9 mouse cellular contexts compared by ENCODE assay signal in genomic region chr11:101211970-101212369, GRCm38 (mm10). TPM values are rescaled to one million over a fixed set of nuclear protein-coding genes. Genes with fewer than 3 reads are reported as not detected.
DNase-seq lines count a peak whose midpoint lies in the region; ATAC-seq and TF ChIP-seq lines count a peak whose summit lies in the region.
"Had no signal": no experiment of that assay in that cellular context is flagged by ENCODE, and none has a peak within 500 bp of the region (broad histone marks: within the 10 kb centered on the region; RNA-seq: fewer than 3 reads in every experiment).

No protein-coding gene starts in this region.

- H3K9ac ChIP-seq in forebrain, embryonic 14.5 days (ENCODE audit: low read length) = no peak overlapping the region
- no peak overlapping the region for H3K9ac ChIP-seq in embryonic facial prominence, embryonic 14.5 days (ENCODE audit: low read depth, low read length)
- H3K9ac ChIP-seq in kidney, embryonic 15.5 days = no peak overlapping the region
- no peak overlapping the region for H3K9ac ChIP-seq in neural tube, embryonic 11.5 days (ENCODE audit: low read length)
- no peak overlapping the region for H3K9ac ChIP-seq in forebrain, embryonic 16.5 days (replicated peaks; ENCODE audit: low read depth, low read length)

- TF ChIP-seq CTCF in thymus, adult 2 months (IDR thresholded peaks at IDR 0.05; ENCODE audit: borderline replicate concordance, control insufficient read depth, extremely low read depth, insufficient read depth, low read length, poor library complexity) = no peak

- H3K9me3 ChIP-seq in forebrain, embryonic 14.5 days (replicated peaks; ENCODE audit: control insufficient read depth, low read length) = no peaks in the 10 kb centered on the region
- no peaks in the 10 kb centered on the region for H3K9me3 ChIP-seq in forebrain, embryonic 10.5 days
- H3K9me3 ChIP-seq in embryonic facial prominence, embryonic 14.5 days (ENCODE audit: control insufficient read depth, low read length) = no peaks in the 10 kb centered on the region
- no peaks in the 10 kb centered on the region for H3K9me3 ChIP-seq in kidney, embryonic 15.5 days (replicated peaks)
- H3K9me3 ChIP-seq in neural tube, embryonic 11.5 days (ENCODE audit: control insufficient read depth, low read length) = no peaks in the 10 kb centered on the region
- no peaks in the 10 kb centered on the region for H3K9me3 ChIP-seq in forebrain, embryonic 16.5 days (ENCODE audit: control insufficient read depth, low read length)
- H3K9me3 ChIP-seq: megakaryocyte, embryonic 14.5 days had no signal

- peak; percentile 48; the same call in 1 of the 2 replicates for ATAC-seq in forebrain, embryonic 14.5 days
- peak; percentile 79 for ATAC-seq in embryonic facial prominence, embryonic 14.5 days (ENCODE audit: low read depth)
- ATAC-seq in kidney, embryonic 15.5 days (replicated peaks; ENCODE audit: low FRiP score) = 0 out of 2 replicates have a peak, but pooled peaks have one; percentile 64
- no peak for ATAC-seq in neural tube, embryonic 11.5 days (ENCODE audit: insufficient read depth, low FRiP score, low TSS enrichment)
- ATAC-seq in forebrain, embryonic 16.5 days = no peak

- H3K27ac ChIP-seq in forebrain, embryonic 14.5 days (ENCODE audit: low read depth, low read length) = no peak overlapping the region
- H3K27ac ChIP-seq in forebrain, embryonic 10.5 days = no peak overlapping the region
- no peak overlapping the region for H3K27ac ChIP-seq in thymus, adult 2 months (ENCODE audit: control insufficient read depth, insufficient read depth, low read length)
- no peak overlapping the region for H3K27ac ChIP-seq in embryonic facial prominence, embryonic 14.5 days (replicated peaks; ENCODE audit: low read depth, low read length)
- peak overlapping the region; percentile 58; the same call in 1 of the 2 replicates for H3K27ac ChIP-seq in kidney, embryonic 15.5 days
- H3K27ac ChIP-seq in neural tube, embryonic 11.5 days (ENCODE audit: low read depth, low read length) = no peak overlapping the region
- no peak overlapping the region for H3K27ac ChIP-seq in forebrain, embryonic 16.5 days (ENCODE audit: low read length)

- H3K27me3 ChIP-seq in forebrain, embryonic 14.5 days (replicated peaks; ENCODE audit: control insufficient read depth, insufficient read depth, low read length) = no peaks in the 10 kb centered on the region
- no peaks in the 10 kb centered on the region for H3K27me3 ChIP-seq in forebrain, embryonic 10.5 days (ENCODE audit: poor library complexity, severe bottlenecking)
- no peaks in the 10 kb centered on the region for H3K27me3 ChIP-seq in thymus, adult 2 months (ENCODE audit: control insufficient read depth, insufficient read depth, low read length)
- H3K27me3 ChIP-seq in embryonic facial prominence, embryonic 14.5 days (replicated peaks; ENCODE audit: control insufficient read depth, insufficient read depth, low read length) = no peaks in the 10 kb centered on the region
- no peaks in the 10 kb centered on the region for H3K27me3 ChIP-seq in kidney, embryonic 15.5 days
- no peaks in the 10 kb centered on the region for H3K27me3 ChIP-seq in neural tube, embryonic 11.5 days (ENCODE audit: control insufficient read depth, insufficient read depth, low read length)
- no peaks in the 10 kb centered on the region for H3K27me3 ChIP-seq in forebrain, embryonic 16.5 days (replicated peaks; ENCODE audit: control insufficient read depth, insufficient read depth, low read length)
- H3K27me3 ChIP-seq: megakaryocyte, embryonic 14.5 days had no signal

- peaks cover 26% of the 10 kb centered on the region; the same call in 1 of the 2 replicates for H3K36me3 ChIP-seq in forebrain, embryonic 14.5 days (ENCODE audit: control insufficient read depth, insufficient read depth, low read length)
- H3K36me3 ChIP-seq in forebrain, embryonic 10.5 days (replicated peaks) = peaks cover 38% of the 10 kb centered on the region
- peaks cover 51% of the 10 kb centered on the region for H3K36me3 ChIP-seq in thymus, adult 2 months (ENCODE audit: control insufficient read depth, insufficient read depth, low read length)
- peaks cover 82% of the 10 kb centered on the region for H3K36me3 ChIP-seq in embryonic facial prominence, embryonic 14.5 days (ENCODE audit: control insufficient read depth, insufficient read depth, low read length)
- peaks cover 86% of the 10 kb centered on the region for H3K36me3 ChIP-seq in kidney, embryonic 15.5 days
- H3K36me3 ChIP-seq in neural tube, embryonic 11.5 days (ENCODE audit: control insufficient read depth, insufficient read depth, low read length) = no peaks in the 10 kb centered on the region; the same call in 1 of the 2 replicates
- H3K36me3 ChIP-seq in forebrain, embryonic 16.5 days (ENCODE audit: control insufficient read depth, insufficient read depth) = peaks cover 12% of the 10 kb centered on the region

- H3K4me2 ChIP-seq in forebrain, embryonic 14.5 days (ENCODE audit: low read length) = no peak overlapping the region
- H3K4me2 ChIP-seq in embryonic facial prominence, embryonic 14.5 days (ENCODE audit: low read depth, low read length) = no peak overlapping the region
- H3K4me2 ChIP-seq in kidney, embryonic 15.5 days = no peak overlapping the region
- no peak overlapping the region for H3K4me2 ChIP-seq in neural tube, embryonic 11.5 days (ENCODE audit: low read depth)
- no peak overlapping the region for H3K4me2 ChIP-seq in forebrain, embryonic 16.5 days (ENCODE audit: low read length)

- H3K4me3 ChIP-seq in forebrain, embryonic 14.5 days (ENCODE audit: low read depth, low read length) = no peak overlapping the region
- no peak overlapping the region for H3K4me3 ChIP-seq in forebrain, embryonic 10.5 days
- H3K4me3 ChIP-seq in thymus, adult 2 months (ENCODE audit: control insufficient read depth, insufficient read depth, low read length) = no peak overlapping the region
- H3K4me3 ChIP-seq in embryonic facial prominence, embryonic 14.5 days (ENCODE audit: low read depth, low read length) = no peak overlapping the region
- H3K4me3 ChIP-seq in kidney, embryonic 15.5 days (replicated peaks) = no peak overlapping the region
- no peak overlapping the region for H3K4me3 ChIP-seq in neural tube, embryonic 11.5 days (ENCODE audit: low read depth, low read length)
- no peak overlapping the region for H3K4me3 ChIP-seq in forebrain, embryonic 16.5 days (replicated peaks; ENCODE audit: low read length)
- H3K4me3 ChIP-seq: megakaryocyte, embryonic 14.5 days had no signal

- no peak for TF ChIP-seq POLR2A in thymus, adult 2 months (IDR thresholded peaks at IDR 0.05; ENCODE audit: control insufficient read depth, extremely low read depth, insufficient read depth, low read length, poor library complexity)

- H3K4me1 ChIP-seq in forebrain, embryonic 14.5 days (ENCODE audit: control insufficient read depth, insufficient read depth, low read length) = no peaks in the 10 kb centered on the region
- no peaks in the 10 kb centered on the region for H3K4me1 ChIP-seq in forebrain, embryonic 10.5 days
- H3K4me1 ChIP-seq in thymus, adult 2 months (replicated peaks; ENCODE audit: control insufficient read depth, insufficient read depth, low read length) = no peaks in the 10 kb centered on the region
- no peaks in the 10 kb centered on the region for H3K4me1 ChIP-seq in embryonic facial prominence, embryonic 14.5 days (ENCODE audit: control insufficient read depth, insufficient read depth, low read length)
- H3K4me1 ChIP-seq in kidney, embryonic 15.5 days = no peaks in the 10 kb centered on the region
- no peaks in the 10 kb centered on the region for H3K4me1 ChIP-seq in neural tube, embryonic 11.5 days (ENCODE audit: control insufficient read depth, insufficient read depth, low read length)
- no peaks in the 10 kb centered on the region for H3K4me1 ChIP-seq in forebrain, embryonic 16.5 days (replicated peaks; ENCODE audit: control insufficient read depth, insufficient read depth, low read length)
- H3K4me1 ChIP-seq: megakaryocyte, embryonic 14.5 days had no signal

- WGBS in forebrain, embryonic 14.5 days = 47% methylated on average over 3 of the region's 3 CpGs
- WGBS in forebrain, embryonic 10.5 days = 59% methylated on average over 3 of the region's 3 CpGs
- 81% methylated on average over 3 of the region's 3 CpGs for WGBS in thymus, adult 2 months
- 43% methylated on average over 3 of the region's 3 CpGs for WGBS in embryonic facial prominence, embryonic 14.5 days
- 33% methylated on average over 3 of the region's 3 CpGs for WGBS in kidney, embryonic 15.5 days
- WGBS in neural tube, embryonic 11.5 days = 54% methylated on average over 3 of the region's 3 CpGs
- WGBS in forebrain, embryonic 16.5 days = 43% methylated on average over 3 of the region's 3 CpGs

- peak; percentile 92 for DNase-seq in forebrain, embryonic 14.5 days (ENCODE audit: low spot score)
- no peak for DNase-seq in forebrain, embryonic 10.5 days (ENCODE audit: extremely low spot score, low spot score)
- DNase-seq in thymus, adult 2 months = peak; percentile 35
- no peak for DNase-seq in thymus, postnatal 36 days
- DNase-seq in embryonic facial prominence, embryonic 14.5 days (ENCODE audit: low spot score) = peak; percentile 91
- peak; percentile 46 for DNase-seq in neural tube, embryonic 11.5 days (ENCODE audit: low spot score)

RNA-seq across cellular contexts. Expression of gene Ezh1, which starts 14.3 kb away (rescaled TPM):
- polyA plus RNA-seq in forebrain, embryonic 14.5 days (2014; fragmentation: Nextera tagmentation; extraction: Ambion mirVana) = 16.1 and 22.4 TPM in 2 replicates
- 9.9 and 10.2 TPM in 2 replicates for polyA plus RNA-seq in forebrain, embryonic 10.5 days (2016; fragmentation: Nextera tagmentation; extraction: Ambion mirVana)
- 38.8 and 43.3 TPM in 2 replicates for polyA plus RNA-seq in thymus, adult 2 months (2012; rRNA removed)
- polyA plus RNA-seq in embryonic facial prominence, embryonic 14.5 days (2014; fragmentation: Nextera tagmentation; extraction: Ambion mirVana) = 14.8 and 15.5 TPM in 2 replicates
- 22.9 and 27.0 TPM in 2 replicates for polyA plus RNA-seq in kidney, embryonic 15.5 days (2015; fragmentation: Nextera tagmentation; extraction: Ambion mirVana)
- polyA plus RNA-seq in neural tube, embryonic 11.5 days (2014; fragmentation: Nextera tagmentation; extraction: Ambion mirVana) = 11.2 and 12.4 TPM in 2 replicates
- 24.8 and 27.0 TPM in 2 replicates for polyA plus RNA-seq in forebrain, embryonic 16.5 days (2015; fragmentation: Nextera tagmentation; extraction: Ambion mirVana)

RNA-seq across cellular contexts. Expression of gene Ramp2, which starts 33.9 kb away (rescaled TPM):
- polyA plus RNA-seq in forebrain, embryonic 14.5 days (2014; fragmentation: Nextera tagmentation; extraction: Ambion mirVana) = 80.4 and 80.9 TPM in 2 replicates
- 54.8 and 57.3 TPM in 2 replicates for polyA plus RNA-seq in forebrain, embryonic 10.5 days (2016; fragmentation: Nextera tagmentation; extraction: Ambion mirVana)
- 13.5 and 20.5 TPM in 2 replicates for polyA plus RNA-seq in thymus, adult 2 months (2012; rRNA removed)
- 128 and 154 TPM in 2 replicates for polyA plus RNA-seq in embryonic facial prominence, embryonic 14.5 days (2014; fragmentation: Nextera tagmentation; extraction: Ambion mirVana)
- 220 and 232 TPM in 2 replicates for polyA plus RNA-seq in kidney, embryonic 15.5 days (2015; fragmentation: Nextera tagmentation; extraction: Ambion mirVana)
- polyA plus RNA-seq in neural tube, embryonic 11.5 days (2014; fragmentation: Nextera tagmentation; extraction: Ambion mirVana) = 72.6 and 73.3 TPM in 2 replicates
- 67.4 and 72.0 TPM in 2 replicates for polyA plus RNA-seq in forebrain, embryonic 16.5 days (2015; fragmentation: Nextera tagmentation; extraction: Ambion mirVana)

RNA-seq across cellular contexts. Expression of gene Ccr10, which starts 36.7 kb away (rescaled TPM):
- 0.10 TPM in 1 of 2 replicates, not detected in the other for polyA plus RNA-seq in forebrain, embryonic 14.5 days (2014; fragmentation: Nextera tagmentation; extraction: Ambion mirVana)
- not detected in 2 replicates for polyA plus RNA-seq in forebrain, embryonic 10.5 days (2016; fragmentation: Nextera tagmentation; extraction: Ambion mirVana)
- polyA plus RNA-seq in thymus, adult 2 months (2012; rRNA removed) = 2.9 and 3.9 TPM in 2 replicates
- 0.28 TPM in 1 of 2 replicates, not detected in the other for polyA plus RNA-seq in embryonic facial prominence, embryonic 14.5 days (2014; fragmentation: Nextera tagmentation; extraction: Ambion mirVana)
- polyA plus RNA-seq in kidney, embryonic 15.5 days (2015; fragmentation: Nextera tagmentation; extraction: Ambion mirVana) = 0.78 and 0.82 TPM in 2 replicates
- polyA plus RNA-seq in neural tube, embryonic 11.5 days (2014; fragmentation: Nextera tagmentation; extraction: Ambion mirVana) = 0.14 and 0.44 TPM in 2 replicates
- 0.14 TPM in 1 of 2 replicates, not detected in the other for polyA plus RNA-seq in forebrain, embryonic 16.5 days (2015; fragmentation: Nextera tagmentation; extraction: Ambion mirVana)

RNA-seq across cellular contexts. Expression of gene Plekhh3, which starts 40.8 kb away (rescaled TPM):
- polyA plus RNA-seq in forebrain, embryonic 14.5 days (2014; fragmentation: Nextera tagmentation; extraction: Ambion mirVana) = 4.6 and 5.5 TPM in 2 replicates
- polyA plus RNA-seq in forebrain, embryonic 10.5 days (2016; fragmentation: Nextera tagmentation; extraction: Ambion mirVana) = 3.5 and 4.8 TPM in 2 replicates
- polyA plus RNA-seq in thymus, adult 2 months (2012; rRNA removed) = 11.9 and 12.1 TPM in 2 replicates
- polyA plus RNA-seq in embryonic facial prominence, embryonic 14.5 days (2014; fragmentation: Nextera tagmentation; extraction: Ambion mirVana) = 17.7 and 20.9 TPM in 2 replicates
- 17.0 and 18.6 TPM in 2 replicates for polyA plus RNA-seq in kidney, embryonic 15.5 days (2015; fragmentation: Nextera tagmentation; extraction: Ambion mirVana)
- 9.2 and 11.8 TPM in 2 replicates for polyA plus RNA-seq in neural tube, embryonic 11.5 days (2014; fragmentation: Nextera tagmentation; extraction: Ambion mirVana)
- polyA plus RNA-seq in forebrain, embryonic 16.5 days (2015; fragmentation: Nextera tagmentation; extraction: Ambion mirVana) = 4.8 and 5.8 TPM in 2 replicates

RNA-seq across cellular contexts. Expression of gene Vps25, which starts 41.5 kb away (rescaled TPM):
- polyA plus RNA-seq in forebrain, embryonic 14.5 days (2014; fragmentation: Nextera tagmentation; extraction: Ambion mirVana) = 110 and 118 TPM in 2 replicates
- polyA plus RNA-seq in forebrain, embryonic 10.5 days (2016; fragmentation: Nextera tagmentation; extraction: Ambion mirVana) = 128 and 129 TPM in 2 replicates
- polyA plus RNA-seq in thymus, adult 2 months (2012; rRNA removed) = 88.3 and 92.6 TPM in 2 replicates
- 111 and 116 TPM in 2 replicates for polyA plus RNA-seq in embryonic facial prominence, embryonic 14.5 days (2014; fragmentation: Nextera tagmentation; extraction: Ambion mirVana)
- 135 and 147 TPM in 2 replicates for polyA plus RNA-seq in kidney, embryonic 15.5 days (2015; fragmentation: Nextera tagmentation; extraction: Ambion mirVana)
- 124 and 126 TPM in 2 replicates for polyA plus RNA-seq in neural tube, embryonic 11.5 days (2014; fragmentation: Nextera tagmentation; extraction: Ambion mirVana)
- polyA plus RNA-seq in forebrain, embryonic 16.5 days (2015; fragmentation: Nextera tagmentation; extraction: Ambion mirVana) = 91.1 and 93.3 TPM in 2 replicates

Comparison
In these comparisons a context has a peak if more than half of its experiments do, and no peak if none do; other contexts are left out.
1. ATAC-seq: peak in forebrain, embryonic 14.5 days (single experiment), embryonic facial prominence, embryonic 14.5 days (single experiment) and kidney, embryonic 15.5 days (single experiment); none in neural tube, embryonic 11.5 days (single experiment) and forebrain, embryonic 16.5 days (single experiment).
2. DNase-seq: peak in forebrain, embryonic 14.5 days (single experiment), thymus, adult 2 months (single experiment), embryonic facial prominence, embryonic 14.5 days (single experiment) and neural tube, embryonic 11.5 days (single experiment); none in forebrain, embryonic 10.5 days (single experiment) and thymus, postnatal 36 days (0 of 2).